Mouse (Mus musculus): ENCODE measurements around the gene Acnat1.
"Not testable (repeated sequence)": the region's sequence is repeated elsewhere in the genome, so short reads cannot be mapped to it uniquely, and the experiment has no call there.

Acnat1 gene

GRCm38 (mm10) chr4:49478118-49478877, 4.6 kb upstream of the Acnat1 start:
- peaks cover 32% of the 10 kb centered on the region for H3K4me1 ChIP-seq (replicated peaks; ENCODE audit: low read depth, low read length)
- H3K4me3 ChIP-seq (replicated peaks; ENCODE audit: low read length): peak overlapping the region; percentile 23; the same call in 1 of the 2 replicates
- H3K36me3 ChIP-seq (ENCODE audit: insufficient read depth, low read length): no peaks in the 10 kb centered on the region
- no peaks in the 10 kb centered on the region for H3K27me3 ChIP-seq (ENCODE audit: insufficient read depth, low read length)
- H3K9me3 ChIP-seq (ENCODE audit: low read length): peaks cover 15% of the 10 kb centered on the region
- TF ChIP-seq POU5F1 (IDR thresholded peaks at IDR 0.05; ENCODE audit: borderline replicate concordance, low read length): no peak
- TF ChIP-seq CTCF (conservative IDR thresholded peaks at IDR 0.05; ENCODE audit: low read length): no peak
- no peak for TF ChIP-seq NANOG (IDR thresholded peaks at IDR 0.05; ENCODE audit: borderline replicate concordance, low read length)

DNA sequence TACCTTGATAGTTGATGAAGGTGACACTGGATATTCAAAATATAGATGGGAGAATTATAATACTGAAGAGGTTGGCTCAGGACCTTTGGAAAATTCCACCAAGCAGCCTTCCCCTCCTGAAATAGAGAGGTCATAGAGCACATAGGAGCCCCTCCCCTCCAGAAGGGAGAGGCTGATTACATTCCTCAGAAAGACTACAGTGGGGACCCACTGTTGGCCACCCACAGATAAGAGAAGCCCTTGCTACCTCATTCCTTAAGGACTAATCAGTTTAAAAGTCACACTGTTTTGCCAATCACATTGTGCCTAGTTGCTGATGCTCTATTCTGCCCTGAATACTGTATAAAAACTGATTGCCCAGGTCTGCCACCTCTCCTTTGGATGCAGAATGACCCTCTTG, 871 bp upstream of the Acnat1 start:
- Histone ChIP-seq H3K9me3 (ENCODE audit: low read length) (peaks cover 15% of the 10 kb centered on the region), H3K27me3 (ENCODE audit: insufficient read depth, low read length) (no peaks in the 10 kb centered on the region), H3K36me3 (ENCODE audit: insufficient read depth, low read length) (no peaks in the 10 kb centered on the region), H3K4me1 (replicated peaks; ENCODE audit: low read depth, low read length) (peaks cover 21% of the 10 kb centered on the region), H3K4me3 (replicated peaks; ENCODE audit: low read length) (no peak overlapping the region)
- TF ChIP-seq CTCF (conservative IDR thresholded peaks at IDR 0.05; ENCODE audit: low read length): no peak
- no peak for TF ChIP-seq NANOG (IDR thresholded peaks at IDR 0.05; ENCODE audit: borderline replicate concordance, low read length)
- TF ChIP-seq POU5F1 (IDR thresholded peaks at IDR 0.05; ENCODE audit: borderline replicate concordance, low read length): no peak

- TF ChIP-seq CTCF (conservative IDR thresholded peaks at IDR 0.05; ENCODE audit: low read length): no peak
- TF ChIP-seq POU5F1 (IDR thresholded peaks at IDR 0.05; ENCODE audit: borderline replicate concordance, low read length): no peak
- TF ChIP-seq NANOG (IDR thresholded peaks at IDR 0.05; ENCODE audit: borderline replicate concordance, low read length): no peak
- Histone ChIP-seq H3K36me3 (ENCODE audit: insufficient read depth, low read length) (no peaks in the 10 kb centered on the region), H3K4me1 (replicated peaks; ENCODE audit: low read depth, low read length) (peaks cover 10% of the 10 kb centered on the region; the same call in 1 of the 2 replicates), H3K9me3 (ENCODE audit: low read length) (peaks cover 21% of the 10 kb centered on the region), H3K27me3 (ENCODE audit: insufficient read depth, low read length) (no peaks in the 10 kb centered on the region), H3K4me3 (replicated peaks; ENCODE audit: low read length) (no peak overlapping the region)
Measured at GRCm38 (mm10) chr4:49469435-49470151, 4.1 kb downstream of the Acnat1 start.

DNA sequence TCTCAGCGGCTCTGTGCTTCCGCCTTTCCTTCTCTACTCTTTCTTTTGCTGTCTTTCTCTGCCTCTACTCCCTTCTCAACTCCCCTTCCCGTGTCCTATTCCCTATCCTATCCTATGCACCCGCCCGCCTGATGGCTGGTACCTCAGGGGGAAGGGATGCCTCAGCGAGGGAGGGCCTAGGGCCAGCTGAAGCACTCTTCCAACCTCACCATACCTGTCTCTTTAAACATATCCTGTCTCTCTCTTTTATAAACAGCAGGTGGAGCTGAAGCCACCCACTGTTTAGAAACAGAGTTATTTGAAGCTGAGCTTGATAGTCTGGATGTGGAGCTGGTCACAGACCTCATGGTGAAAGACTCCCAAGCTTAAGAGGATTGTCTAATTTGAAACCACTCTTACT, 6.4 kb downstream of the Acnat1 start:
- no peaks in the 10 kb centered on the region for H3K4me1 ChIP-seq (replicated peaks; ENCODE audit: low read depth, low read length)
- H3K4me3 ChIP-seq (replicated peaks; ENCODE audit: low read length): peak overlapping the region; percentile 73
- no peaks in the 10 kb centered on the region for H3K27me3 ChIP-seq (ENCODE audit: insufficient read depth, low read length)
- peaks cover 21% of the 10 kb centered on the region for H3K9me3 ChIP-seq (ENCODE audit: low read length)
- H3K36me3 ChIP-seq (ENCODE audit: insufficient read depth, low read length): no peaks in the 10 kb centered on the region
- no peak for TF ChIP-seq NANOG (IDR thresholded peaks at IDR 0.05; ENCODE audit: borderline replicate concordance, low read length)
- no peak; the same call in 1 of the 2 replicates for TF ChIP-seq CTCF (conservative IDR thresholded peaks at IDR 0.05; ENCODE audit: low read length)
- no peak for TF ChIP-seq POU5F1 (IDR thresholded peaks at IDR 0.05; ENCODE audit: borderline replicate concordance, low read length)

DNA sequence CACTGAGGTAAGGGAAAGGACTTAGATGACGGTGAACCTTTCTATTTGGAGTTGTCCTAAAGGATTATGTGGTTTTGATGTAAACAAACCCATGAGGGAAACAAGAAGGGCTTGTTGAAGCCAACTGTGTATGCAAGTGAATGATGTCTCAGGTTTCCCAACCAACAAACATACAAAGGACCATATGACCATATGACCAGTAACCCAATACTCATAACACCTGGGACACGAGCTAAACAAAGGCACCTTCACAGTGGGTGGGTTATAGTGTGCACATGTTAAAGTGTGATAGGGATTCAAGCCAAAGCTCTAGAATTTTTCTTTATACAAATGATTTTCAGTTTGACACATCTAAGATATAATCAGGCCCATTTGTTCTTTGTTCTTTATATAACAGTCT, 17.5 kb downstream of the Acnat1 start:
- no peaks in the 10 kb centered on the region for H3K27me3 ChIP-seq (ENCODE audit: insufficient read depth, low read length)
- TF ChIP-seq NANOG (IDR thresholded peaks at IDR 0.05; ENCODE audit: borderline replicate concordance, low read length): no peak
- TF ChIP-seq POU5F1 (IDR thresholded peaks at IDR 0.05; ENCODE audit: borderline replicate concordance, low read length): no peak
- no peak for TF ChIP-seq CTCF (conservative IDR thresholded peaks at IDR 0.05; ENCODE audit: low read length)
- no peaks in the 10 kb centered on the region for H3K4me1 ChIP-seq (replicated peaks; ENCODE audit: low read depth, low read length)
- H3K4me3 ChIP-seq (replicated peaks; ENCODE audit: low read length): no peak overlapping the region
- H3K36me3 ChIP-seq (ENCODE audit: insufficient read depth, low read length): no peaks in the 10 kb centered on the region
- no peaks in the 10 kb centered on the region for H3K9me3 ChIP-seq (ENCODE audit: low read length)

DNA sequence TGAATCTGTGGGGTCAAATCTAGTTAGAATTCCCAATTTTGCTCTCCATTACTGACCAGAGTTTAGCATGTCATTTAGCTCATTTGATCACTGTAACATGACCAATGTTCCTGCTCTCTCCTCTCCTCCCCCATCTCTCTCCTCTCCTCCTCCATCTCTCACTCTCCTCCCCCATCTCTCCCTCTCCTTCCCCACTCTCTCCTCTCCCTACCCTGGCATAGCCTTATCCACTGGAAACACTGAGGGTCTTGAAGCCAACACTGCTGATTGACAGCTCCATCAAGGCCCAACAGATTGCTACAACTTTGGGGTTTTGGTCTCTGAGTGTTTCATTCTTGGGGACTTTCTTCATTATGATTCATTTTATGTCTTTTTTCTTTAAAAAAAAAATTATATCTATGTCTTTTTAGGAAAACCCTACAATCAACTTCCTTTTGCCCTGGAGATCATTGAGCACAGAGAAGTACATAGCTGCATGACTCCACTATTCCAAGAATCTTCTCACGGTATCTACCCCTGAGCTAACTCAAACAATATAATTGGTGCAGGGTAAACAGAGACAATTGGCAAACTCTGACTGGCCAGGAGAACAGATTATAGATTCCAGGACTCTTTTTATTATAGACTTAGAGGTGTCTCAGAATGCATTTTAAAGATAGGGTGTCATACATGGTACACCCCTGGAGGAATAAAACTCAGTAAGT, 21.7 kb downstream of the Acnat1 start:
- no peaks in the 10 kb centered on the region for H3K4me1 ChIP-seq (replicated peaks; ENCODE audit: low read depth, low read length)
- H3K36me3 ChIP-seq (ENCODE audit: insufficient read depth, low read length): no peaks in the 10 kb centered on the region
- no peaks in the 10 kb centered on the region for H3K27me3 ChIP-seq (ENCODE audit: insufficient read depth, low read length)
- TF ChIP-seq POU5F1 (IDR thresholded peaks at IDR 0.05; ENCODE audit: borderline replicate concordance, low read length) (no peak), CTCF (conservative IDR thresholded peaks at IDR 0.05; ENCODE audit: low read length) (no peak), NANOG (IDR thresholded peaks at IDR 0.05; ENCODE audit: borderline replicate concordance, low read length) (no peak)
- H3K9me3 ChIP-seq (ENCODE audit: low read length): no peaks in the 10 kb centered on the region
- no peak overlapping the region for H3K4me3 ChIP-seq (replicated peaks; ENCODE audit: low read length)

DNA sequence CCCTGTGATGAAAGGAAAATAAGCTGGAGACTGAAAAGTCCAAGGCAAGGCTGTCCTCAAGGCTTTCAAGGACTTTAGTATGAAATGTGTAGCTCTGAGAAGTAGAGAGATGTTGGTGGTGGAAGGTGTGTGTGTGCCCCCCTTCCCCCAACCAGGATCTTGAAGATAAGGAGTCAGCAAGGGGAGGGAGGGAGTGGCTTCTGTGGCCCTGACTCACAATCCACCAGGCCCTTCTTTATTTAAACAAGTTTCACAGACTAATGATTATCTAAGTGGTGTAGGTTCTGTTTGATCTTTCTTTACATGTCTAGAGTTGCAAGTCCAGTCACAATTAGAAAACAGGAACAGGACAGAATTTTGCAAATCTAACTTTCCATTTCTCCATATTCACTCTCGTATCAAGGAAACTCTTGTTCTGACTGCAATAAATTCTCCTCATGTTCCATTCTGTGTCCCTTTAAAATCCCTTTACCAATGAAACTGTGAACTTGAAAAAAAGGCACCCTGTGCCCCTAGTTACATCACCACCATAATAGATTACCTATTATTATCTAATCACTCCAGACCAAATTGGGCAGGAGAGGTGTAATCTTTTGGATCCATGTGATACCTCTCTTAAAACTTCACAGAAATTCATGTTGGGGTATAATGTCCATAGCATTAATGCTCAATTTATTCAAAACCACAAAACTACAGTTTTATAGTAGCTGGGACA, 22.4 kb downstream of the Acnat1 start:
- not testable (repeated sequence) for H3K4me1 ChIP-seq (replicated peaks; ENCODE audit: low read depth, low read length); H3K9me3 ChIP-seq (ENCODE audit: low read length); H3K4me3 ChIP-seq (replicated peaks; ENCODE audit: low read length); H3K27me3 ChIP-seq (ENCODE audit: insufficient read depth, low read length); H3K36me3 ChIP-seq (ENCODE audit: insufficient read depth, low read length)

DNA sequence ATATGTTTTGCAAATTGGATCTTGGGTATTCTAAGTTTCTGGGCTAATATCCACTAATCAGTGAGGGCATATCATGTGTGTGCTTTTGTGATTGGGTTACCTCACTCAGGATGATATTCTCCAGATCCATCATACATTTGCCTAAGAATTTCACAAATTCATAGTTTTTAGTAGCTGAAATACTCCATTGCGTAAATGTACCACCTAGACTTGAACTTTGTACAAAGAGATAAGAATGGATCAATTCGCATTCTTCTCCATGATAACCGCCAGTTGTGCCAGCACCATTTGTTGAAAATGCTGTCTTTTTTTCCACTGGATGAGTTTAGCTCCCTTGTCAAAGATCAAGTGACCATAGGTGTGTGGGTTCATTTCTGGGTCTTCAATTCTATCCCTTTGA, 36.7 kb downstream of the Acnat1 start:
- not testable (repeated sequence) for H3K4me1 ChIP-seq (replicated peaks; ENCODE audit: low read depth, low read length); H3K27me3 ChIP-seq (ENCODE audit: insufficient read depth, low read length); H3K4me3 ChIP-seq (replicated peaks; ENCODE audit: low read length)

DNA sequence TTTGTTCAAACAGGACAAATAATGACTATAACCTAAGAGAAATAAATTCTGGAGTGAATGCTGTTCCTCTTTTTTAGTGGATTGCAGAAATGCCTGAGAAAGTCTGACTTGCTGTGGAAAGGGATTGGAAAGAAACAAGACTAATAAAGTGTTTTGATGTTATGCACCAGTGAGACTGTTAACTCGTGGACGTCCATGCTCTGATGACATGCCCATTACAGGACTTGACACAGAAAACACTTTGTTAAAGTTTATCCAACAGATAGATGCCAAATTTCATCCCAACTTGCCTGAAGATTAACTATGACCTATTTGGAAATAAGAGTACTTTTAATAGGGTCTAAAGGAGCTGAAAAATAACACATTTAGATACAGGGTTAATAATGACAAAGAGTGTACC, 63.6 kb downstream of the Acnat1 start:
- H3K9me3 ChIP-seq (ENCODE audit: low read length); H3K27me3 ChIP-seq (ENCODE audit: insufficient read depth, low read length); H3K36me3 ChIP-seq (ENCODE audit: insufficient read depth, low read length); H3K4me1 ChIP-seq (replicated peaks; ENCODE audit: low read depth, low read length); H3K4me3 ChIP-seq (replicated peaks; ENCODE audit: low read length): not testable (repeated sequence)

More for the DNA sequence above, 36.7 kb downstream of the Acnat1 start:
- not testable (repeated sequence) for H3K36me3 ChIP-seq (ENCODE audit: insufficient read depth, low read length)
- H3K9me3 ChIP-seq (ENCODE audit: low read length): peaks cover 15% of the 10 kb centered on the region

DNA sequence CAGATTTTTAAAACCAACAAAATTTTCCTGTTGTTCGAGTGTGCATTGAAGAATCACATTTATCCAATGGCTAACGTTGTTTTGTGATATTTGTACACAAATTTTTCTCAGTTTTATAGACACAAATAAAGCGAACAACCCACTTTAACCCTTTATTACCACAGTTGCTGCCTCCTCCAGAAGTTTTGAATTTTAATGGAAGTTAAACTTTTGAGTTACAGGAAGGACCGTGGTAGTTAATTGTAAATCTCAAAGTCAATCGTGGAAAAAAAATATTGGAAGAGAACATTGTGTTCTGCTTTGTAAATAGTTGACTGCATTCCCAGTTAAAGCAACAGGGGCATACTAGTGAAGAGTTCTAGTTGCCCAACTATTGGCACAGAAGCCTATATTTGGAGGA, 65.8 kb downstream of the Acnat1 start, which contains the start of gene Acnat2:
Acnat2 (minus strand) TSS at position 195 of the 400 bp plus-strand sequence.
- not testable (repeated sequence) for H3K4me3 ChIP-seq (replicated peaks; ENCODE audit: low read length); H3K4me1 ChIP-seq (replicated peaks; ENCODE audit: low read depth, low read length); H3K27me3 ChIP-seq (ENCODE audit: insufficient read depth, low read length); H3K9me3 ChIP-seq (ENCODE audit: low read length); H3K36me3 ChIP-seq (ENCODE audit: insufficient read depth, low read length)

Data from E14TG2a.4 (cell line).